Mouse (Mus musculus) T-cell, adult 2 months (primary cell): Measurements from ENCODE around the gene Fam169b.

Experiments
- DNase-seq: peaks from one replicate; pipeline ENCODE4 v3.0.0; 2022; ENCODE audit warnings: low spot score

Gene Fam169b

GRCm38 (mm10) chr7:68318979-68319378, 45.3 kb downstream of the Fam169b start:
- no peak for DNase-seq

GRCm38 (mm10) chr7:68320078-68320810, 46.6 kb downstream of the Fam169b start:
- DNase-seq = no peak

- peak; percentile 69 for DNase-seq
Observed at GRCm38 (mm10) chr7:68323051-68323450, 49.4 kb downstream of the Fam169b start.

- DNase-seq = no peak
Observed at GRCm38 (mm10) chr7:68326190-68326722, 52.6 kb downstream of the Fam169b start.

GRCm38 (mm10) chr7:68329000-68329399, 55.4 kb downstream of the Fam169b start:
- peak; percentile 68 for DNase-seq

- DNase-seq = no peak
Observed at GRCm38 (mm10) chr7:68332799-68333198, 59.2 kb downstream of the Fam169b start.

- DNase-seq = no peak
Observed at GRCm38 (mm10) chr7:68337080-68337781, 63.6 kb downstream of the Fam169b start.

GRCm38 (mm10) chr7:68338680-68339079, 65.0 kb downstream of the Fam169b start:
- DNase-seq = no peak

GRCm38 (mm10) chr7:68344561-68344960, 70.9 kb downstream of the Fam169b start:
- no peak for DNase-seq

GRCm38 (mm10) chr7:68345963-68346362, 72.3 kb downstream of the Fam169b start:
- no peak for DNase-seq

- no peak for DNase-seq
Observed at GRCm38 (mm10) chr7:68355325-68356076, 81.9 kb downstream of the Fam169b start.

- peak; percentile 60 for DNase-seq
Observed at GRCm38 (mm10) chr7:68357407-68357806, 83.8 kb downstream of the Fam169b start.

GRCm38 (mm10) chr7:68362609-68363008, 89.0 kb downstream of the Fam169b start:
- DNase-seq = no peak

GRCm38 (mm10) chr7:68365711-68366110, 92.1 kb downstream of the Fam169b start:
- no peak for DNase-seq

- DNase-seq = peak; percentile 12
Observed at GRCm38 (mm10) chr7:68368948-68369347, 95.3 kb downstream of the Fam169b start.

- DNase-seq = peak; percentile 70
Observed at GRCm38 (mm10) chr7:68369694-68370093, 96.1 kb downstream of the Fam169b start.

GRCm38 (mm10) chr7:68374109-68374857, 100.6 kb downstream of the Fam169b start:
- DNase-seq = peak; percentile 19

GRCm38 (mm10) chr7:68382187-68382586, 108.5 kb downstream of the Fam169b start:
- DNase-seq = no peak

GRCm38 (mm10) chr7:68386767-68387166, 113.1 kb downstream of the Fam169b start:
- no peak for DNase-seq

- no peak for DNase-seq
Observed at GRCm38 (mm10) chr7:68395707-68396333, 122.2 kb downstream of the Fam169b start.

GRCm38 (mm10) chr7:68400516-68400915, 126.9 kb downstream of the Fam169b start:
- no peak for DNase-seq
